In the genomic region with DNA sequence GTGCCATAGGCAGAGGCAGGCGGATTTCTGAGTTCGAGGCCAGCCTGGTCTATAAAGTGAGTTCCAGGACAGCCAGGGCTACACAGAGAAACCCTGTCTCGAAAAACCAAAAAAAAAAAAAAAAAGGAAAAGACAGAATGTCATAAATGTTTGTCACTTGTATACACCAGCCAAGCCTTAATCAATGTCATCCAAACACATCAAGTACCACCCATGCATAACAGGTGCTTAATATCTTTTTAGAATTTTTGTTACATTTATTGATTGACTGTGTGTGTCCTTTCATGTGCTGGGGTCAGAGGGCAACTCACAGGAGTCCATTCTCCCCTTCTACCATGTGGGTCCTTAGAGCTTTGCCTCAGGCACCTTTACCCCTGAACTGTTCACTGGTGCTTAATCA, we compare ENCODE assay signal across 9 mouse cellular contexts. TPM values are rescaled to one million over a fixed set of nuclear protein-coding genes. Genes with fewer than 3 reads are reported as not detected.
A peak's percentile ranks its signal among the peaks of the same experiment; 100 is the strongest.
DNase-seq lines count a peak whose midpoint lies in the region; ATAC-seq and TF ChIP-seq lines count a peak whose summit lies in the region.
"Had no signal": no experiment of that assay in that cellular context is flagged by ENCODE, and none has a peak within 500 bp of the region (broad histone marks: within the 10 kb centered on the region; RNA-seq: fewer than 3 reads in every experiment).

A gene (minus strand): TSS at position 101 of the 400 bp plus-strand sequence.

- H3K9ac ChIP-seq in lung, postnatal 0 days (replicated peaks; ENCODE audit: low read depth), result no peak within 1 kb of the TSS

- H3K36me3 ChIP-seq in heart, embryonic 10.5 days, result no peaks in the 10 kb centered on the region
- H3K36me3 ChIP-seq in lung, postnatal 0 days (ENCODE audit: insufficient read depth, low read length), result no peaks in the 10 kb centered on the region
- H3K36me3 ChIP-seq in megakaryocyte, embryonic 14.5 days (replicated peaks; ENCODE audit: low read length), result peaks cover 41% of the 10 kb centered on the region

- TF ChIP-seq EP300 in lung, postnatal 0 days (IDR thresholded peaks at IDR 0.05), result no peak

- DNase-seq in heart, embryonic 10.5 days (ENCODE audit: low spot score), result no peak
- DNase-seq in heart, postnatal 4 days, result no peak
- DNase-seq in lung, postnatal 0 days (ENCODE audit: low spot score), result no peak
- no peak for DNase-seq in lung, postnatal 10 days
- no peak for DNase-seq in B cell, adult 2 months
- no peak for DNase-seq in layer of hippocampus, adult 8-10 months (ENCODE audit: low spot score in 2 of 2)
- DNase-seq: cerebellum, adult 11 months had no signal

- H3K27ac ChIP-seq in heart, embryonic 10.5 days, result 0 out of 2 replicates have a peak within 1 kb of the TSS, but pooled peaks have one; percentile 49
- H3K27ac ChIP-seq in lung, postnatal 0 days (ENCODE audit: low read length), result peak within 1 kb of the TSS; percentile 57; the same call in 1 of the 2 replicates

- H3K9me3 ChIP-seq in heart, embryonic 10.5 days, result no peaks in the 10 kb centered on the region
- no peaks in the 10 kb centered on the region for H3K9me3 ChIP-seq in lung, postnatal 0 days (ENCODE audit: low read length)
- H3K9me3 ChIP-seq in megakaryocyte, embryonic 14.5 days, result peaks cover 2% of the 10 kb centered on the region

- H3K4me2 ChIP-seq in lung, postnatal 0 days (replicated peaks; ENCODE audit: low read depth, low read length), result peak within 1 kb of the TSS; percentile 86

- no peak within 1 kb of the TSS for H3K4me3 ChIP-seq in heart, embryonic 10.5 days
- peak within 1 kb of the TSS; percentile 16 for H3K4me3 ChIP-seq in lung, postnatal 0 days (ENCODE audit: low read depth, low read length)
- peak within 1 kb of the TSS; percentile 100 for H3K4me3 ChIP-seq in megakaryocyte, embryonic 14.5 days (replicated peaks)

- peaks cover 28% of the 10 kb centered on the region for H3K4me1 ChIP-seq in heart, embryonic 10.5 days
- peaks cover 13% of the 10 kb centered on the region; the same call in 1 of the 2 replicates for H3K4me1 ChIP-seq in lung, postnatal 0 days (ENCODE audit: insufficient read depth, low read depth, low read length)
- peaks cover 80% of the 10 kb centered on the region for H3K4me1 ChIP-seq in megakaryocyte, embryonic 14.5 days

- H3K27me3 ChIP-seq in heart, embryonic 10.5 days (ENCODE audit: insufficient read depth, poor library complexity, severe bottlenecking), result peaks cover 8% of the 10 kb centered on the region
- H3K27me3 ChIP-seq in lung, postnatal 0 days (replicated peaks; ENCODE audit: insufficient read depth, low read length), result no peaks in the 10 kb centered on the region; the same call in 1 of the 2 replicates
- H3K27me3 ChIP-seq in megakaryocyte, embryonic 14.5 days (replicated peaks), result no peaks in the 10 kb centered on the region

- ATAC-seq in lung, postnatal 0 days, result no peak
- no peak for ATAC-seq in hematopoietic stem cell, adult 5-6 weeks (replicated peaks in 1 of 2; ENCODE audit: insufficient read depth in 1 of 2, low FRiP score in 2 of 2, low TSS enrichment in 1 of 2, low read depth in 1 of 2, poor library complexity in 2 of 2, severe bottlenecking in 2 of 2)

- no peak for TF ChIP-seq CTCF in lung, postnatal 0 days (IDR thresholded peaks at IDR 0.05)

- 72% methylated on average over 3 of the region's 3 CpGs for WGBS in heart, embryonic 10.5 days
- WGBS in lung, postnatal 0 days, result 86% methylated on average over 2 of the region's 3 CpGs

RNA-seq across cellular contexts. Expression of the gene that starts here (rescaled TPM):
- polyA plus RNA-seq in heart, embryonic 10.5 days (2016; fragmentation: Nextera tagmentation; extraction: Ambion mirVana), result 0.46 and 0.83 TPM in 2 replicates
- total RNA-seq in heart, postnatal 4 days (2021), result under 1 TPM; 0.50 to 0.57 TPM
- 19.0 and 19.3 TPM in 2 replicates for polyA plus RNA-seq in lung, postnatal 0 days (2015; fragmentation: Nextera tagmentation; extraction: Ambion mirVana)
- 14.0 and 21.4 TPM in 2 replicates for total RNA-seq in hematopoietic stem cell, adult 5-6 weeks (2017)
- polyA plus RNA-seq in megakaryocyte, embryonic 14.5 days (2012; ENCODE audit: insufficient read depth, low replicate concordance), result 7.4 and 9.1 TPM in 2 replicates
- total RNA-seq in layer of hippocampus, adult 8-10 months (2022), result under 1 TPM; 0.51 to 0.80 (median 0.58) TPM
